Mouse (Mus musculus) left cerebral cortex, postnatal 4 days (tissue): ENCODE measurements at regions not wholly inside any gene's neighbourhood (a gene's known extent, or its start where the extent isn't known, plus 50 kb on each side); places are given as distances from the start of the nearest gene placed in this dataset. TPM values are rescaled to one million over a fixed set of nuclear protein-coding genes. Genes with fewer than 3 reads are reported as not detected.

ENCODE experiments used
- DNase-seq: peaks from one replicate; pipeline ENCODE4 v3.0.0-alpha.2; 2022
- intact Hi-C: fragments of 180-260 bp; cut with DNase I; formaldehyde crosslinking; loops from one replicate; pipeline ENCODE4 v1.15.1; 2025
- microRNA-seq: library from miRNA; unstranded; fragments of <30 nt; microRNA quantifications from one replicate; pipeline ENCODE4 v1.2.0, GENCODE M21; 2022

- intact Hi-C loops: no loop called here
- DNase-seq: no peak
Measured at GRCm38 (mm10) chr2:56997500-56997899, 126.3 kb downstream of the Nr4a2 start.

DNA sequence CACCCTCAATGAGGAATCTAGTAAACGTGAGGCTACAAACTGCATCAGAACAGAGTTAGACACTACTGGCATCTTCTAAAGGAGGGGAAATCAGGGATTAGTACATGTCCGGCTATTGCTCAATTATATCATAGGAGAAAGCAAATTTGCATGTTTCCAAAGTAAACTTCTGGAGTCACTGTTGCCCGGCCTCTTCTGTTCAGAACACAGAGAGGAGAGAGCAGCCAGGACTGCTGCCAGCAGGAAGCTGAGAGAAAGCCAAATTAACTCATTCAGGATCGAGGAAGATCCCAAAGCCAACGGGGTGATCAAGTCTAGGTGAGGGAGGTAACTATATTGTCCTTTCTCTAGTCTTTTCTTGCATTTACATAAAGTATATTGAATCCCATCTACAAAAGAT is 131.0 kb downstream of the Nr4a2 start:
- intact Hi-C loops: no loop called here
- DNase-seq: peak; percentile 11

DNA sequence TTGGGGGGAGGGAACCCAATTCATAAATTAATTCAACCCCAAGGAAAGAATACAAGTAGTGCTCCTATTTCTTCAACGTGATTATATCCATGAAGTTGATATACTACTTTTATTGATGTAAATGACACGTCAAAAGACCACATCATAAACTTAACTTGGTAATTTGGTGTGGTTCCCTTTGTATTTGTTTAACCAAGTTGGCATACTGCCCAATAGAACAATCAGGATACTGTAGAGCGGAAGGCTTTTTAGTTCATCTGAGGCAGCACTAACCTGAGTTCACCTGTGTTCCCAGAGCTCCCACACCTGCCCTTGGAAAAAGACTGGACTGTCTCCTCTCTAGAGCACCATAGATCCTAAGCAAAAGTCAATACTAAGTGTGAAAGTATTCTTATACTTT is 132.0 kb downstream of the Nr4a2 start:
- DNase-seq: no peak
- intact Hi-C loops: no loop called here

GRCm38 (mm10) chr2:56990768-56991167 is 133.0 kb downstream of the Nr4a2 start:
- no peak for DNase-seq

DNA sequence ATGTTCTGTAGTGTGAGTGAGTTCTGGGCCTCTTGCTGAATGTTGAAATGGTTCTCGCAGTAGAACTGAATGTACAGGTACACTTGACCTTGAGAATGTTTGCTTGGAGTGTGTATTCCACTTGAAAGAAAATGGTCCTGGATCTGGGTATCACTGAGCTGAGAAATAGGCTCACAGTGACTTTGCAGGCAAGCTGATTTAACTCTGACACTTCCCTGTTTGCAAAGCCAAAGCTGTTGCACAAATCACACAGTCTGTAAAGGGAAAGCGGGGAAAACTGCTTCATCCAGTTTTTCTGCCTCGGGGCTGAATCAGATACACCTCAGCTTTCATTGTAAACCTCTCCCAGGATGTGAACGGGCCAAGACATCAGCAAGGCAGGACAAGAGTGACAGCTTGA is 140.6 kb downstream of the Nr4a2 start:
- intact Hi-C loops: no loop called here
- DNase-seq: no peak

More at GRCm38 (mm10) chr2:56990768-56991167, 133.0 kb downstream of the Nr4a2 start:
- intact Hi-C loops: no loop called here

DNA sequence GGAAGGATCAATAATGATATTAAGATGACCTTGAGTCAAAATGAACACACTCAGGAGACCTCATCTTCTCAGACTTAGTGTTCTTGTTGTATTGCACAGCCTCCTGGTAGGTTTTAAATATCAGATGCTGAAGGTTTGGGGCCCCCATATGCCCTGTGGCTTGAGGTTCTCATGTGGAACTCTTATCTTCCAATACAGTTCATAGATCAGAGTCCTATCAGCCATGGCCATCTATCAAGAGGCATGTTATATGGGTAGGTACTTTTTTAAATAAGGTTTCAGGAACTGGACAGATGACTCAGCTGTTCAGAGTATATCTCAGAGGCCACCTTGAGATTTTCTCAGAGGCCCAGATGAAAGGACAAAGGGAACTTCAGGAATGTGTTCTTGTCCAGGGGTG is 143.2 kb downstream of the Nr4a2 start:
- no peak for DNase-seq
- intact Hi-C loops: no loop called here

DNA sequence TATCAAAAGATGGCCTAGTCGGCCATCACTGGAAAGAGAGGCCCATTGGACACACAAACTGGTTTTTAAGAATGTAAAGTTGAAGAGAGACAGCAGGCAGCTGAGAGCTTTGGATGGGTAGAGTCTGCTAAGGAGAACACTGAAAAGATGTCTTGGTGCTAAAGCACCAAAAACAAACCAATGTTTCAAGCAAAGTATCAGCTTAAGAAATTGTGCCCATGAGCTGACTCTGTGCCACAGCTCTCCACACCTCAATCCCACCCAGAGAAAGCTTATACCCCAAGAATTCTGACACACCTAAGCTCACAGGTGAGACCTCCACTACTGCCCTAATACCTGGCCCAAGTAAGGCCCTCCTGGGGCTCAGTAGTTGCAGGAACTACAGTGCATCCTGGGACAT is 148.1 kb downstream of the Nr4a2 start:
- intact Hi-C loops: no loop called here
- DNase-seq: no peak

- DNase-seq: no peak
- intact Hi-C loops: no loop called here
Measured at GRCm38 (mm10) chr2:56963937-56964695, 159.7 kb downstream of the Nr4a2 start.

DNA sequence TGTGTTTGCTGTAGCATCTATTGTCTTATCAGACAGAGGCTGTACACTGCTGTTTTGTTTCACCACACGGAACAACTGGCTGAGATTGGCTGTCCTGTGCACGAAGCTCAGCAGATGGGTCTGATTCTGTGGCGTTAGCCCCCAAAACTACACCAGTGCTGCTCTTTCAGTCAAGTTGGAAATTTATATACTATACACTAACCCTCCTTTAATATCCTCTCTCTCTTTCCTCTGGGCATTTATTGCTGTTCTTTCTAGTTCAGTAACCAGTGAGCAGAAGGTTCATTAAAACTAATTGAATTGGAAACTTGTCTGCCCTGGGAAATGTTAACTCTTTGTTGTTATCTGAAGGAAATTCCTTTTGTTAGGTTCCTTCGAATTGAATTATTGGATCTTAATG is 164.1 kb downstream of the Nr4a2 start:
- DNase-seq: no peak
- intact Hi-C loops: no loop called here

DNA sequence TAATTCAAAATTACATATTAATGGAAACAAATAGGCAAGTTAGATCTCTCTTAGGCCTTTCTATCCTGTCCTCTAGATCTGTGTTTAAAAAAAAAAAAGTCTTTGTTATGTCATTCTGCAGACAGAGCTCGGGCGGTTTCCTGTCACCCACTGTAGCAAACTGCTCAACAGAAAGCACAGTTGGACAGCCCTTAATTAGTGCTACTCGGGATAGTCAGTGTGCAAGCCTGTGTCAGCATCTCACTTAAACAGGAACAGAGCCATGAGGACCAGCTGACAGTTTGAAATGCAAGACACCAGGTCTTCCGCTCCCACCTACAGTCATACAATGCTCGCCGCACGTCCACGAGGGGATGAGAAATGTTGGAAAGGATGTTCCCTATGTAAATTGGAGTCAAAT is 170.5 kb downstream of the Nr4a2 start:
- no peak for DNase-seq
- intact Hi-C loops: no loop called here

DNA sequence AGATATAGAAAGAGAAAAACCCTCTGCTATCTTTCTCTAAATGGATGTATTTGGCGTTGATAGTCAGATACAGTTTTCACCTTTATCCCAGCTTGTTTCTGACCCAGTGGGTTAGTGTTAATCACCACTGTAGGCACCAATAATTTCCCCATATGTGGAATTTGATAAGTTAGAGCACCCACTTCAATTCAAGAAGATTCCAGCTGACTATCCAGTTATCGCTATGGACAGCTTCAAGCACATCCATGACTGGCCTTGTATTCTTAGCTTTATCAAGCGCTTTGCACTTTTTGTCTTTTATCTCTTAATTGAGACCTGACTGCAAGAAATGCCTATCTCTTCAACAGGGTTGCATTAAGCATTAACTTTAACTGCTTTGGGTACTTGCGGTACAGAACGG is 211.3 kb downstream of the Nr4a2 start:
- no peak for DNase-seq
- intact Hi-C loops: no loop called here

- no peak for DNase-seq
- intact Hi-C loops: no loop called here
Measured at GRCm38 (mm10) chr2:56909096-56909865, 214.5 kb downstream of the Nr4a2 start.

DNA sequence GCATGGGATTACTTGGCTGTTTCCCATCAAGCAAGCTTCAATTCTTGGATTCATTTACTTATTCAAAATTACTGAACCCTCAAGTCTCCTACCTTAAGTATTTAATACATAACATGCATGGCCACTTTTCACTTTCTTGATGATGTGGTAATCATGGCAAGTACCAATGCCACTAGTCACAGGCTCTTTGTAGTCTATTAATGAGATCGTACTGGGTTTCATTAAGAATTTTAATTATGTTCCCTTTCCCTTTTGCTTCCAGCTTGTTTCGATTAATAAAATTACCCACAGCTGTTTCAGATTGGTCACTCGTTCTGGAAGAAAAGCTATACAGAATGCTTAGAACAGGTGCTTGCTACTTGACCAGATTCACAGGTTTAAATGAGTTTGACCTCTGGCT is 238.6 kb downstream of the Nr4a2 start:
- DNase-seq: no peak
- intact Hi-C loops: no loop called here

DNA sequence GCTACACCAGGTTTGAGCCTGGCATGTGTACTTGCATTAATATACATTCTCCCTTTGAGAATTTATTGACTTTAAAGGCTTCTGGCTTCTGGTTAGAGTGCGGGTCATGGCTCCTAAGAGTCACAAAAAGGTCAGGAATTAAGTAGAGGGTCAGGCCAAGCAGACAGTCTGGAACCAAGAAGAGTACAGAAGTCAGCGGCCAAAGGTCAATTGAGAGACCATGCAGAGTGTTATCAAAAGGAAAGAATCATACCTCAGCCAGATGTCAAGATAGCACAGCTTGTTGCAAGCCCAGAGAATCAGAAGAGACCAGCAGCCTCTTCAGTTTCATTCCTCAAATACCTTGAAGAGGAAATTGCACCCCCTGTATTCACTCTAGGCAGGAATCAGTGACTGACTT is 263.0 kb downstream of the Nr4a2 start:
- intact Hi-C loops: no loop called here
- no peak for DNase-seq

DNA sequence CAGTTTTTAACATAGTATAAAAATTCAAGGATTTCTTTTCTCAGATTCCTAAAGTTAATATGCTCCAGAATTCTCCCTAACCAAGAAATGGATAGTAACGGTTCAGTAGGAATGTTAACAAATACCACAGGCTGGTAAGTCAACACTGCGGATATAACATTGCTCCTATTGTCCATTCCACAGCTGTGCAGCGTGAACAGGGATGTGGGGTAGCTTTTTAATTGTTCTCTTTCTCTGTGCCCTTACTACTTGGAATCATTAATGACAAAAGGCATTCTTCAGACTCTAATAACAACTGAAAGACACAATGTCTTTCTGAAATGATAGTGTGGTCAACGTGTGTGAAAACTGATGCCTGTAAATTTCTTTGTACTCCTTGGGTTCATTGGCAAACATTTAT is 303.3 kb downstream of the Nr4a2 start:
- intact Hi-C loops: no loop called here
- DNase-seq: no peak

DNA sequence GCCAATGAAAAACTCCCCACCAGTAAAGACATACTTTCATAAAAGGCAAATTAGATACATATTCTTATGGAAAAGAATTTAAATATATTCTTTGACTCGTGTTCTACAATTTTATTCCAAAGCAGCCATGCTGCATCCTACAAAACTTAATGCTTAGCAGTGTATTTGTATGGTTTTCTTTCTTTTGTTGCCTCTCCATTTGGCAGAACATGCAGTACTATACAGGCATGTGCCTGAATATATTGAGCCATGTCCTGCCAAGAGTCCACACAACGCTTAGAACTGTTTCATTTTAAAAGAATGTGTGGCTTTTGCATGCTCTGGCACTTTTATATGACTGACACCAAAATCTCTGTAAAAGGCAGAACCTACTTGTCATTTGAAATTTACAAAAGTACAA is 339.0 kb downstream of the Nr4a2 start:
- intact Hi-C loops: no loop called here
- DNase-seq: no peak

Small RNAs in the stretch of these regions (microRNA-seq; reads per million reads assigned to microRNA genes)
- gene Mir195b: not detected
